Mouse (Mus musculus): ENCODE measurements around the gene Flad1.

- TF ChIP-seq CHD2 (IDR thresholded peaks at IDR 0.05; ENCODE audit: low read depth, low read length) (no peak), ZC3H11A (IDR thresholded peaks at IDR 0.05; ENCODE audit: borderline replicate concordance, low read depth, low read length) (no peak), MAFK (IDR thresholded peaks at IDR 0.05; ENCODE audit: insufficient read depth, low read depth, low read length) (no peak)
Measured at GRCm38 (mm10) chr3:89395806-89396653, 15.6 kb downstream of the Flad1 start.

Data from ES-E14 (cell line).